Mouse (Mus musculus) stomach, embryonic 16.5 days (tissue): Measurements from ENCODE around the gene Fbxo21. TPM values are rescaled to one million over a fixed set of nuclear protein-coding genes. Genes with fewer than 3 reads are reported as not detected.

ENCODE experiments used
- ATAC-seq: fragments of 200-750 bp; cut with Nextera tagmentation; 2 replicates; pipeline ENCODE4 v1.8.0; 2017; ENCODE audit warnings: moderate number of reproducible peaks, moderate TSS enrichment; ENCODE audit not compliant: insufficient read depth, low FRiP score
- H3K27ac ChIP-seq: fragments of 300-500 bp; sonication (generic); 2 replicates; pipeline ENCODE4 v1.5.1; 2014; ENCODE audit warnings: low read length
- H3K27me3 ChIP-seq: fragments of 300-500 bp; sonication (generic); 2 replicates; pipeline ENCODE4 v1.6.1; 2014; ENCODE audit warnings: low read length, control low read depth, mixed read lengths; ENCODE audit not compliant: control insufficient read depth, insufficient read depth
- H3K36me3 ChIP-seq: fragments of 300-500 bp; sonication (generic); 2 replicates; pipeline ENCODE4 v1.6.1; 2014; ENCODE audit warnings: low read length; ENCODE audit not compliant: control insufficient read depth, insufficient read depth
- H3K4me1 ChIP-seq: fragments of 300-500 bp; sonication (generic); 2 replicates; pipeline ENCODE4 v1.6.1; 2014; ENCODE audit warnings: low read length, control low read depth, mixed read lengths; ENCODE audit not compliant: control insufficient read depth, insufficient read depth
- H3K4me2 ChIP-seq: fragments of 300-500 bp; sonication (generic); 2 replicates; pipeline ENCODE4 v1.6.1; 2014; ENCODE audit warnings: low read depth, low read length, mixed read lengths
- H3K4me3 ChIP-seq: fragments of 300-500 bp; sonication (generic); replicated peaks from 2 replicates; pipeline ENCODE4 v1.5.1; 2014; ENCODE audit warnings: mild to moderate bottlenecking, low read length
- H3K9ac ChIP-seq: fragments of 300-500 bp; sonication (generic); 2 replicates; pipeline ENCODE4 v1.6.1; 2014; ENCODE audit warnings: low read length
- H3K9me3 ChIP-seq: fragments of 300-500 bp; sonication (generic); replicated peaks from 2 replicates; pipeline ENCODE4 v1.6.1; 2016; ENCODE audit warnings: low read length, control low read depth; ENCODE audit not compliant: control insufficient read depth
- WGBS: fragments of 180-500 bp; shearing (Covaris S2); extraction: QIAGEN DNeasy Blood & Tissue Kit; methylation state at CpG from one replicate; pipeline ENCODE4 v1.1.7; 2014; 5-methylcytosine and 5-hydroxymethylcytosine counted together
- polyA plus RNA-seq: library from polyadenylated mRNA; unstranded; fragments of >200 nt; fragmentation: Nextera tagmentation; extraction: Ambion mirVana; gene quantifications from 2 replicates; pipeline ENCODE4 v1.2.1, GENCODE M21; 2015

Gene Fbxo21
- polyA plus RNA-seq, 1 experiment from 2014 or later, result 56.7 TPM

DNA sequence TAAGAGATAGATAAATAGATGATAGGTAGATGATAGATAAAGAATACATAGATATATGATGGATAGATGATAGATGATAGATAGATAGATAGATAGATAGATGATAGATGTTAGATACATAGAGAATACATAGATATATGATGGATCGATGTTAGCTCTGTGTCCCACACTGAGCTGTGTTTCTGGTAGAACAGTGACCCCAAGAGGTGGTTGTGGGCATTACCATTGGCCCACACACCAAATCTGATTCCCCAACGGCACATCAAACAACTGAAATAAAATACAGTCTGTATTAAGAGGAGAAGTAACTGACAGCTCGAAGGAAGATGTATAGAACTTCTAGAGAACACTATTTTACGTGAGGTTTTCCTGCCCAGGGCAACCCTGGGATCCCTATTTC, 29.9 kb upstream of the Fbxo21 start:
- 22% methylated on average over 4 of the region's 4 CpGs for WGBS
- Histone ChIP-seq H3K4me3 (no peak overlapping the region), H3K9ac (no peak overlapping the region)

GRCm38 (mm10) chr5:117949393-117949792, 27.1 kb upstream of the Fbxo21 start:
- H3K27ac ChIP-seq, result no peak overlapping the region
- no peaks in the 10 kb centered on the region for H3K36me3 ChIP-seq
- no peak for ATAC-seq
- WGBS, result 72% methylated on average over 10 of the region's 10 CpGs
- no peak overlapping the region for H3K4me2 ChIP-seq
- H3K4me3 ChIP-seq, result no peak overlapping the region
- no peaks in the 10 kb centered on the region for H3K4me1 ChIP-seq
- no peak overlapping the region for H3K9ac ChIP-seq
- no peaks in the 10 kb centered on the region for H3K9me3 ChIP-seq
- no peaks in the 10 kb centered on the region for H3K27me3 ChIP-seq

More for the DNA sequence above, 29.9 kb upstream of the Fbxo21 start:
- no peaks in the 10 kb centered on the region for H3K9me3 ChIP-seq
- H3K4me1 ChIP-seq, result no peaks in the 10 kb centered on the region
- H3K36me3 ChIP-seq, result no peaks in the 10 kb centered on the region
- H3K27me3 ChIP-seq, result no peaks in the 10 kb centered on the region
- no peak overlapping the region for H3K4me2 ChIP-seq
- no peak overlapping the region for H3K27ac ChIP-seq
- ATAC-seq, result no peak

GRCm38 (mm10) chr5:117953893-117954292, 22.6 kb upstream of the Fbxo21 start:
- H3K4me1 ChIP-seq, result no peaks in the 10 kb centered on the region
- H3K4me2 ChIP-seq, result no peak overlapping the region
- no peaks in the 10 kb centered on the region for H3K27me3 ChIP-seq
- no peak overlapping the region for H3K9ac ChIP-seq
- ATAC-seq, result no peak
- no peaks in the 10 kb centered on the region for H3K36me3 ChIP-seq
- no peak overlapping the region for H3K4me3 ChIP-seq
- H3K27ac ChIP-seq, result no peak overlapping the region
- H3K9me3 ChIP-seq, result no peaks in the 10 kb centered on the region
- WGBS, result 82% methylated on average over 12 of the region's 12 CpGs

DNA sequence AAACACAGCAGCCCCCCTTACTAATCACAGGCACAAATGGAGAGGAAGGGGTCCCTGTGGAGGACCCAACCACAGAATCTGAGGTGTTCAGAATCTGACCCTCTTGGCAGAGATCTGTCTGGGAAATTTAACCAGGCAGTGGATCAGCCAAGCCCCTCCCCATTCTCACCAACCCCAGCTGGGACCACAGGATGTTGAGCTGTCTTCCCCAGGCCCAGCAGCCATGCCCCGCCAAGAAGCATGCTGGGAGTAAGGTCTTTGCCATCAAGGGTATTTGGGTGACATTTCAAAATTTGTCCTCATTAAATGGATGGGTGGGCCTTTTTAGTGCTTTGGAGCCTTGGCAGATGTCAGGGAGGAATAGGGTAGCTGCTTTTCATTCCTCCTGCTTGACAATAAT, 22.1 kb upstream of the Fbxo21 start:
- H3K4me3 ChIP-seq, result no peak overlapping the region
- H3K4me2 ChIP-seq, result no peak overlapping the region
- H3K27ac ChIP-seq, result no peak overlapping the region
- H3K9me3 ChIP-seq, result no peaks in the 10 kb centered on the region
- ATAC-seq, result no peak
- H3K27me3 ChIP-seq, result no peaks in the 10 kb centered on the region
- WGBS, result 61% methylated on average over 1 of the region's 1 CpGs
- no peak overlapping the region for H3K9ac ChIP-seq
- no peaks in the 10 kb centered on the region for H3K36me3 ChIP-seq
- no peaks in the 10 kb centered on the region for H3K4me1 ChIP-seq

GRCm38 (mm10) chr5:117955675-117956420, 20.7 kb upstream of the Fbxo21 start:
- H3K36me3 ChIP-seq, result no peaks in the 10 kb centered on the region
- H3K4me3 ChIP-seq, result no peak overlapping the region
- no peaks in the 10 kb centered on the region for H3K27me3 ChIP-seq
- H3K9me3 ChIP-seq, result no peaks in the 10 kb centered on the region
- H3K9ac ChIP-seq, result no peak overlapping the region
- H3K27ac ChIP-seq, result no peak overlapping the region
- ATAC-seq, result no peak
- H3K4me2 ChIP-seq, result no peak overlapping the region
- H3K4me1 ChIP-seq, result no peaks in the 10 kb centered on the region
- WGBS, result 29% methylated on average over 10 of the region's 10 CpGs

GRCm38 (mm10) chr5:117964750-117965149, 11.8 kb upstream of the Fbxo21 start:
- Histone ChIP-seq H3K9ac (no peak overlapping the region), H3K4me1 (peaks cover 3% of the 10 kb centered on the region; the same call in 1 of the 2 replicates), H3K27ac (no peak overlapping the region), H3K36me3 (no peaks in the 10 kb centered on the region), H3K27me3 (no peaks in the 10 kb centered on the region), H3K9me3 (no peaks in the 10 kb centered on the region), H3K4me3 (no peak overlapping the region), H3K4me2 (no peak overlapping the region)
- ATAC-seq, result no peak
- 28% methylated on average over 9 of the region's 9 CpGs for WGBS

- H3K9me3 ChIP-seq, result no peaks in the 10 kb centered on the region
- H3K36me3 ChIP-seq, result no peaks in the 10 kb centered on the region
- ATAC-seq, result no peak
- no peak overlapping the region for H3K9ac ChIP-seq
- WGBS, result 66% methylated on average over 9 of the region's 9 CpGs
- H3K4me3 ChIP-seq, result no peak overlapping the region
- H3K4me1 ChIP-seq, result peaks cover 3% of the 10 kb centered on the region; the same call in 1 of the 2 replicates
- no peaks in the 10 kb centered on the region for H3K27me3 ChIP-seq
- H3K27ac ChIP-seq, result peak overlapping the region; percentile 51
- H3K4me2 ChIP-seq, result no peak overlapping the region
Observed at GRCm38 (mm10) chr5:117966956-117967355, 9.6 kb upstream of the Fbxo21 start.

DNA sequence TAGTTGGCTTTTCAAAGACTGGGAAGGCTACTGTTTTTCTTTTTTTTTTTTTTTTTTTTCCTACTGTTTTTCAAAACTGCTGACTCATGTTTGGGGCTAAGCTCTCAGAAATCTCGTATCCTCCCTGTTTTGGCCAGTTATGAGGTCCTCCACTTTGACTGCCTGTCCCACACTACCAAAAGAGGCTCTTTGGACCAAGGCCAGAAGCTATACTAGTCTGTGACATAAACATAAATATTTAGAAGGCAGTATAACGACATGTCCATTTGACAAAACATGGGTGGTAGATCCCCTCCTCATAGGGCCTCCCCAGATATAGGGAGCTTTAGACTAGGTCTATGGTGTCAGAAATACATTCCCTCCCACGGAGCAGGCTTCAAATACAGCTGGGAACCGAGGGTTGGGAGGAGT, 8.9 kb upstream of the Fbxo21 start:
- Histone ChIP-seq H3K36me3 (no peaks in the 10 kb centered on the region), H3K4me3 (no peak overlapping the region), H3K9ac (no peak overlapping the region), H3K27me3 (no peaks in the 10 kb centered on the region), H3K9me3 (no peaks in the 10 kb centered on the region), H3K4me2 (no peak overlapping the region), H3K27ac (peak overlapping the region; percentile 31; the same call in 1 of the 2 replicates), H3K4me1 (peaks cover 3% of the 10 kb centered on the region; the same call in 1 of the 2 replicates)
- 33% methylated on average over 4 of the region's 4 CpGs for WGBS
- ATAC-seq, result peak; percentile 72

DNA sequence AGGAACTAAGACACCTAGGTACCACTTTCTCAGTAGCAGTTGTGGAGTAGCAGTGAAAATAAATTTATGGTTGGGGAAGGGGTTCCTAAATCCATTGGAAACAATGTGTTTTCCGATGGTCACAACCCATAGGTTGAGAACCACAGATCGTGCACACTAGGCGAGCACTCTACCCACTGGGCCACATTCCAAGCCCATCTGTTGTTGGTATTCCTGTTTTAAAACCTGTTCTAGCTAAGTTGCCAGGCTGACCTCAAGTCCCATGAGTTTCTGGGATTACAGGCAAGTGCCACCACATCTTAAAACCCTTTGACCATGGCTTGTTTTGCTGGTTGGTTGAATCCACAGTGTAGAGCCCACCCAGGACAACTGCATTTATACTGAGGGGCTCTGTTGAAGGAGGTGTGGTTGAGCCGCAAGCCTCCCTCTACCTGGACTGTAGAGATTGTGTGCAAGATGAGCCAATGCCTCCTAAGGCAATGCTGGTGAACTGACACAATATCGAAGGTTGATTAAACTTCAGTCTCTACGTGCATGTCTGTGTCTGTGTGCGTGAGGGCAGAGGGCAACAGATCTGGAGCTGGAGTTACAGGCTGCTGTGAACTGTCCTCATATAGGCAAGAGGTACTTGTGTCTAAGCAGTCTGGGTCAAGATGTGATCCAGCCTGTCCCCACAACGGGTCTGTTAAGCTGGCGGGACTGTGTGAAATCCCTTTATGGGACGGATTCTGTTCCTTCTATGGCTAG, 6.7 kb upstream of the Fbxo21 start:
- Histone ChIP-seq H3K4me2 (no peak overlapping the region), H3K27me3 (no peaks in the 10 kb centered on the region), H3K36me3 (no peaks in the 10 kb centered on the region), H3K4me1 (peaks cover 3% of the 10 kb centered on the region; the same call in 1 of the 2 replicates), H3K27ac (no peak overlapping the region), H3K9me3 (no peaks in the 10 kb centered on the region), H3K4me3 (no peak overlapping the region), H3K9ac (no peak overlapping the region)
- no peak for ATAC-seq
- 88% methylated on average over 10 of the region's 10 CpGs for WGBS
